Mouse (Mus musculus) CH12.LX (cell line): ENCODE data around the gene Fxyd7. TPM values are rescaled to one million over a fixed set of nuclear protein-coding genes. Genes with fewer than 3 reads are reported as not detected.

Source experiments
- DNase-seq: peaks from one replicate; pipeline ENCODE4 v3.0.0-alpha.2; 2013; ENCODE audit errors: extremely low read depth
- H3K27ac ChIP-seq: 2 replicates; pipeline ENCODE4 v1.5.1; 2012; ENCODE audit warnings: low read depth, mild to moderate bottlenecking, control low read depth, moderate library complexity; ENCODE audit not compliant: insufficient read depth
- H3K27me3 ChIP-seq: replicated peaks from 2 replicates; pipeline ENCODE3; 2012; ENCODE audit warnings: inconsistent platforms
- H3K36me3 ChIP-seq, 2 experiments: replicated peaks in 1 of 2; 2 replicates each; pipeline versions ENCODE3 to v1.6.1; 2012; ENCODE audit warnings: inconsistent platforms in 1 of 2, low read length in 1 of 2, mild to moderate bottlenecking in 1 of 2, mixed read lengths in 1 of 2, moderate library complexity in 1 of 2; ENCODE audit not compliant: control insufficient read depth in 1 of 2, insufficient read depth in 1 of 2
- H3K4me1 ChIP-seq, 2 experiments: 2 replicates each; pipeline ENCODE4 v1.6.1; 2012; ENCODE audit warnings: inconsistent platforms in 1 of 2, moderate library complexity in 1 of 2; ENCODE audit not compliant: insufficient read depth in 2 of 2, control insufficient read depth in 1 of 2
- H3K4me2 ChIP-seq: 2 replicates; pipeline ENCODE4 v1.6.1; 2012; ENCODE audit warnings: low read depth, mild to moderate bottlenecking, control low read depth; ENCODE audit not compliant: poor library complexity, insufficient read depth, severe bottlenecking
- H3K4me3 ChIP-seq, 3 experiments: fragments of 150-350 bp in 1 of 3; sonication (generic) in 1 of 3; replicated peaks in 1 of 3; 2 replicates each; pipeline versions ENCODE3 to v1.5.1; 2011 to 2012; ENCODE audit warnings: low read depth in 2 of 3, low read length in 2 of 3, mild to moderate bottlenecking in 2 of 3, moderate library complexity in 2 of 3, control low read depth in 1 of 3, improper control_type of control experiment in 1 of 3, inconsistent platforms in 1 of 3, mixed read lengths in 1 of 3; ENCODE audit not compliant: poor library complexity in 1 of 3
- H3K79me2 ChIP-seq: replicated peaks from 2 replicates; pipeline ENCODE4 v1.6.1; 2012; ENCODE audit warnings: mild to moderate bottlenecking, moderate library complexity; ENCODE audit not compliant: control insufficient read depth, poor library complexity, insufficient read depth, severe bottlenecking; ENCODE audit errors: extremely low read depth
- H3K9ac ChIP-seq: 2 replicates; pipeline ENCODE4 v1.6.1; 2012; ENCODE audit warnings: low read depth, mild to moderate bottlenecking, control low read depth, moderate library complexity; ENCODE audit not compliant: insufficient read depth
- H3K9me3 ChIP-seq: replicated peaks from 2 replicates; pipeline ENCODE3; 2012; ENCODE audit warnings: low read length, inconsistent platforms, mixed read lengths
- BHLHE40 ChIP-seq: IDR thresholded peaks from 2 replicates; pipeline ENCODE4 v1.6.1; 2011; ENCODE audit warnings: mild to moderate bottlenecking, low read depth, low read length, improper control_type of control experiment
- CHD1 ChIP-seq: IDR thresholded peaks from 2 replicates; pipeline ENCODE4 v1.6.1; 2012; ENCODE audit warnings: low read depth, low read length, improper control_type of control experiment, inconsistent platforms
- CHD2 ChIP-seq: IDR thresholded peaks from 2 replicates; pipeline ENCODE4 v1.6.1; 2011; ENCODE audit warnings: low read length, improper control_type of control experiment
- CTCF ChIP-seq, 2 experiments: IDR thresholded peaks in 1 of 2; conservative IDR thresholded peaks in 1 of 2; 2 replicates each; pipeline ENCODE4 v1.5.1; 2011 to 2012; ENCODE audit warnings: low read depth in 2 of 2, low read length in 2 of 2, improper control_type of control experiment in 1 of 2, inconsistent platforms in 1 of 2, mild to moderate bottlenecking in 1 of 2, moderate library complexity in 1 of 2
- E2F4 ChIP-seq: IDR thresholded peaks from 2 replicates; pipeline ENCODE4 v1.6.1; 2011; ENCODE audit warnings: low read depth, low read length, improper control_type of control experiment; ENCODE audit not compliant: insufficient replicate concordance
- ELF1 ChIP-seq: IDR thresholded peaks from 2 replicates; pipeline ENCODE4 v1.6.1; 2014; ENCODE audit warnings: low read depth, mild to moderate bottlenecking, inconsistent platforms, low read length, improper control_type of control experiment
- EP300 ChIP-seq: IDR thresholded peaks from 2 replicates; pipeline ENCODE4 v1.6.1; 2011; ENCODE audit warnings: low read length, improper control_type of control experiment
- ETS1 ChIP-seq: conservative IDR thresholded peaks from 2 replicates; pipeline ENCODE4 v1.6.1; 2012; ENCODE audit warnings: low read depth, mild to moderate bottlenecking, inconsistent platforms, low read length, improper control_type of control experiment, moderate library complexity
- GABPA ChIP-seq: IDR thresholded peaks from 2 replicates; pipeline ENCODE4 v1.6.1; 2012; ENCODE audit warnings: low read depth, low read length, improper control_type of control experiment, inconsistent platforms; ENCODE audit not compliant: insufficient replicate concordance
- HCFC1 ChIP-seq: IDR thresholded peaks from 2 replicates; pipeline ENCODE4 v1.6.1; 2012; ENCODE audit warnings: low read depth, mild to moderate bottlenecking, inconsistent platforms, low read length, improper control_type of control experiment
- IRF4 ChIP-seq: IDR thresholded peaks from 2 replicates; pipeline ENCODE4 v1.6.1; 2014; ENCODE audit warnings: low read depth, mild to moderate bottlenecking, inconsistent platforms, low read length, improper control_type of control experiment
- JUN ChIP-seq: IDR thresholded peaks from 2 replicates; pipeline ENCODE4 v1.6.1; 2011; ENCODE audit warnings: low read depth, mild to moderate bottlenecking, low read length, improper control_type of control experiment, moderate library complexity; ENCODE audit not compliant: insufficient read depth
- JUND ChIP-seq: conservative IDR thresholded peaks from 2 replicates; pipeline ENCODE4 v1.6.1; 2011; ENCODE audit warnings: low read depth, low read length, improper control_type of control experiment
- KAT2A ChIP-seq: IDR thresholded peaks from 2 replicates; pipeline ENCODE4 v1.6.1; 2012; ENCODE audit warnings: low read length, improper control_type of control experiment, inconsistent platforms; ENCODE audit not compliant: insufficient replicate concordance
- MAFK ChIP-seq: IDR thresholded peaks from 2 replicates; pipeline ENCODE4 v1.6.1; 2011; ENCODE audit warnings: low read length, improper control_type of control experiment; ENCODE audit not compliant: insufficient replicate concordance
- MAX ChIP-seq: IDR thresholded peaks from 2 replicates; pipeline ENCODE4 v1.6.1; 2011; ENCODE audit warnings: low read length, improper control_type of control experiment
- MAZ ChIP-seq: IDR thresholded peaks from 2 replicates; pipeline ENCODE4 v1.6.1; 2012; ENCODE audit warnings: low read depth, mild to moderate bottlenecking, inconsistent platforms, low read length, improper control_type of control experiment, moderate library complexity
- MEF2A ChIP-seq: IDR thresholded peaks from 2 replicates; pipeline ENCODE4 v1.6.1; 2014; ENCODE audit warnings: low read depth, mild to moderate bottlenecking, inconsistent platforms, low read length, improper control_type of control experiment, borderline replicate concordance
- MXI1 ChIP-seq: IDR thresholded peaks from 2 replicates; pipeline ENCODE4 v1.6.1; 2011; ENCODE audit warnings: mild to moderate bottlenecking, low read depth, low read length, improper control_type of control experiment
- NELFE ChIP-seq: IDR thresholded peaks from 2 replicates; pipeline ENCODE4 v1.6.1; 2011; ENCODE audit warnings: low read depth, low read length, improper control_type of control experiment
- NRF1 ChIP-seq: IDR thresholded peaks from 2 replicates; pipeline ENCODE4 v1.6.1; 2014; ENCODE audit warnings: low read depth, mild to moderate bottlenecking, inconsistent platforms, low read length, improper control_type of control experiment, moderate library complexity
- PAX5 ChIP-seq: IDR thresholded peaks from 2 replicates; pipeline ENCODE4 v1.6.1; 2012; ENCODE audit warnings: low read length, inconsistent platforms, mixed read lengths
- POLR2A ChIP-seq: IDR thresholded peaks from 2 replicates; pipeline ENCODE4 v1.6.1; 2011; ENCODE audit warnings: low read depth, mild to moderate bottlenecking, improper control_type of control experiment, low read length
- POLR2AphosphoS2 ChIP-seq: IDR thresholded peaks from 2 replicates; pipeline ENCODE4 v1.6.1; 2011; ENCODE audit warnings: low read depth, low read length, improper control_type of control experiment
- RAD21 ChIP-seq: IDR thresholded peaks from 2 replicates; pipeline ENCODE4 v1.6.1; 2011; ENCODE audit warnings: low read depth, mild to moderate bottlenecking, low read length, improper control_type of control experiment, moderate library complexity
- SIN3A ChIP-seq: IDR thresholded peaks from 2 replicates; pipeline ENCODE4 v1.6.1; 2012; ENCODE audit warnings: low read length, improper control_type of control experiment, inconsistent platforms
- SMC3 ChIP-seq: IDR thresholded peaks from 2 replicates; pipeline ENCODE4 v1.6.1; 2011; ENCODE audit warnings: low read depth, low read length, improper control_type of control experiment
- TBP ChIP-seq: conservative IDR thresholded peaks from 2 replicates; pipeline ENCODE4 v1.6.1; 2011; ENCODE audit warnings: low read depth, low read length, improper control_type of control experiment
- TCF12 ChIP-seq: IDR thresholded peaks from 2 replicates; pipeline ENCODE4 v1.6.1; 2014; ENCODE audit warnings: low read depth, mild to moderate bottlenecking, inconsistent platforms, low read length, improper control_type of control experiment
- UBTF ChIP-seq: IDR thresholded peaks from 2 replicates; pipeline ENCODE4 v1.6.1; 2012; ENCODE audit warnings: low read depth, mild to moderate bottlenecking, inconsistent platforms, low read length, improper control_type of control experiment, moderate library complexity
- USF1 ChIP-seq: IDR thresholded peaks from 2 replicates; pipeline ENCODE4 v1.6.1; 2014; ENCODE audit warnings: low read depth, mild to moderate bottlenecking, inconsistent platforms, low read length, improper control_type of control experiment
- USF2 ChIP-seq: conservative IDR thresholded peaks from 2 replicates; pipeline ENCODE4 v1.6.1; 2011; ENCODE audit warnings: low read depth, low read length, improper control_type of control experiment
- ZC3H11A ChIP-seq: IDR thresholded peaks from 2 replicates; pipeline ENCODE4 v1.6.1; 2012; ENCODE audit warnings: low read depth, mild to moderate bottlenecking, inconsistent platforms, low read length, improper control_type of control experiment
- ZKSCAN1 ChIP-seq: IDR thresholded peaks from 2 replicates; pipeline ENCODE4 v1.6.1; 2012; ENCODE audit warnings: low read depth, inconsistent platforms, low read length, improper control_type of control experiment, borderline replicate concordance
- ZMIZ1 ChIP-seq: IDR thresholded peaks from 2 replicates; pipeline ENCODE4 v1.6.1; 2012; ENCODE audit warnings: low read depth, mild to moderate bottlenecking, inconsistent platforms, low read length, improper control_type of control experiment
- ZNF384 ChIP-seq: IDR thresholded peaks from 2 replicates; pipeline ENCODE4 v1.6.1; 2012; ENCODE audit warnings: low read depth, low read length, improper control_type of control experiment, inconsistent platforms
- dilution Hi-C: fragments of 300-500 bp; cut with MboI; formaldehyde crosslinking; loops from 2 replicates; pipeline ENCODE4 v1.14.3; 2020; ENCODE audit warnings: low sequenced_read_pairs; ENCODE audit not compliant: extremely low pct_unique_long_range_greater_than_20kb, extremely low pct_ligation_motif_present
- in situ Hi-C: fragments of 300-500 bp; cut with MboI; formaldehyde crosslinking; loops from 3 replicates; pipeline ENCODE4 v1.14.3; 2019; ENCODE audit warnings: low sequenced_read_pairs, low pct_ligation_motif_present, low pct_unique_long_range_greater_than_20kb, mixed read lengths
- polyA plus RNA-seq: library from polyadenylated mRNA; unstranded; fragments of >175 nt; gene quantifications from 2 replicates; pipeline ENCODE4 v1.2.1, GENCODE M21; 2012; ENCODE audit warnings: low read depth; ENCODE audit not compliant: insufficient read length
- total RNA-seq, 2 experiments: library from RNA; depleted of rRNA; stranded (reverse); fragments of 300-350 nt in 1 of 2; fragments of >200 nt in 1 of 2; gene quantifications; 2 replicates each; pipeline ENCODE4 v1.2.3; 2012 to 2014

Gene Fxyd7
- total and polyA plus RNA-seq, 3 experiments, result not detected

GRCm38 (mm10) chr7:31059108-31059507, 7.8 kb upstream of the Fxyd7 start, which contains the start of gene Lgi4:
TSS of gene Lgi4 (plus strand) at chr7:31059342.
- in situ Hi-C loops, result no loop called here

DNA sequence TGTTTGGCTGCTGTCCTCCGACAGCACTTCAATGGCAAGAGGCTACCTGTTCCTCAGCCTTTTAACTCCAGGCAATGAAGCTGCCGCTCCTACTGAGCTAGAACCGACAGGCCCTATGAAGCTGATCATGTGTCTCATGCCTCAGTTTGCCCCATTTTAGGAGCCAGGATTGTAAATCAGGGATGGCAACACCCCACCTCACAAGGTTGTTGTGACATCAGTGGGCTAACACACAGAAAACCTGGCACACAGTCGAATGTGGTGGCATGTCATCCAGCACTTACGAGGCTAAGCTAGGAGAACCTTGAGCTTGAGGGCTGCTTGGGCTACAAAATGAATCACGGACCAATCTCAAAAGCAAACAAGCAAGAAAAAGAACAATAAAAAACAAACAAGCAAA, 6.9 kb upstream of the Fxyd7 start:
- no peak for DNase-seq
- Histone ChIP-seq H3K79me2 (no peaks in the 10 kb centered on the region), H3K9me3 (no peaks in the 10 kb centered on the region), H3K4me1 (peaks cover 0 to 5% of the 10 kb centered on the region in 2 experiments; a peak in 2 of 4 replicates), H3K27me3 (peaks cover 39% of the 10 kb centered on the region), H3K27ac (no peak overlapping the region), H3K9ac (no peak overlapping the region), H3K4me2 (no peak overlapping the region), H3K36me3 (no peaks in the 10 kb centered on the region), H3K4me3 (no peak overlapping the region)
- in situ Hi-C loops, result no loop called here
- TF ChIP-seq MAZ, result no peak
- no peak for TF ChIP-seq MXI1
- no peak for TF ChIP-seq POLR2AphosphoS2
- TF ChIP-seq PAX5, result no peak
- no peak for TF ChIP-seq GABPA
- TF ChIP-seq CHD2, result no peak
- no peak for TF ChIP-seq SIN3A
- TF ChIP-seq HCFC1, result no peak
- TF ChIP-seq NRF1, result no peak
- TF ChIP-seq RAD21, result no peak
- no peak for TF ChIP-seq CHD1
- TF ChIP-seq TCF12, result no peak
- TF ChIP-seq JUN, result no peak
- no peak for TF ChIP-seq BHLHE40
- TF ChIP-seq MAX, result no peak
- TF ChIP-seq EP300, result no peak
- dilution Hi-C loops, result no loop called here

More at GRCm38 (mm10) chr7:31059108-31059507, 7.8 kb upstream of the Fxyd7 start, which contains the start of gene Lgi4:
- Histone ChIP-seq H3K4me1 (peaks cover 0 to 5% of the 10 kb centered on the region in 2 experiments; a peak in 2 of 4 replicates), H3K27ac (no peak within 1 kb of the TSS), H3K4me2 (no peak within 1 kb of the TSS), H3K79me2 (no peaks in the 10 kb centered on the region), H3K27me3 (peaks cover 39% of the 10 kb centered on the region), H3K9ac (no peak within 1 kb of the TSS), H3K36me3 (no peaks in the 10 kb centered on the region), H3K4me3 (no peak within 1 kb of the TSS), H3K9me3 (no peaks in the 10 kb centered on the region)
- DNase-seq, result peak; percentile 52
- TF ChIP-seq ZKSCAN1 (no peak), ELF1 (no peak), POLR2AphosphoS2 (no peak), MAX (no peak), UBTF (no peak), MAZ (no peak), MEF2A (no peak), KAT2A (no peak), ETS1 (no peak), USF1 (no peak), TBP (no peak), RAD21 (peak; percentile 72), ZMIZ1 (no peak), ZNF384 (no peak), EP300 (no peak), BHLHE40 (no peak), JUN (no peak), IRF4 (no peak), MAFK (no peak), NELFE (no peak), POLR2A (no peak), JUND (no peak), HCFC1 (no peak), CTCF (conservative IDR thresholded peaks at IDR 0.05 in 1 of 2, IDR thresholded peaks at IDR 0.05 in 1 of 2; ENCODE audit: low read depth in 2 of 2, low read length in 2 of 2) (peak; percentile 89 to 90), E2F4 (no peak), PAX5 (no peak), CHD1 (no peak), TCF12 (no peak), SMC3 (peak; percentile 93), MXI1 (no peak), CHD2 (no peak), USF2 (no peak), ZC3H11A (peak; percentile 47), SIN3A (no peak)
- dilution Hi-C loops, result no loop called here
